Mouse (Mus musculus): ENCODE results near the gene Rad9a. TPM values are rescaled to one million over a fixed set of nuclear protein-coding genes. Genes with fewer than 3 reads are reported as not detected.

The Rad9a gene
- polyA plus RNA-seq, 2 experiments, result 14.3 to 20.8 TPM

DNA sequence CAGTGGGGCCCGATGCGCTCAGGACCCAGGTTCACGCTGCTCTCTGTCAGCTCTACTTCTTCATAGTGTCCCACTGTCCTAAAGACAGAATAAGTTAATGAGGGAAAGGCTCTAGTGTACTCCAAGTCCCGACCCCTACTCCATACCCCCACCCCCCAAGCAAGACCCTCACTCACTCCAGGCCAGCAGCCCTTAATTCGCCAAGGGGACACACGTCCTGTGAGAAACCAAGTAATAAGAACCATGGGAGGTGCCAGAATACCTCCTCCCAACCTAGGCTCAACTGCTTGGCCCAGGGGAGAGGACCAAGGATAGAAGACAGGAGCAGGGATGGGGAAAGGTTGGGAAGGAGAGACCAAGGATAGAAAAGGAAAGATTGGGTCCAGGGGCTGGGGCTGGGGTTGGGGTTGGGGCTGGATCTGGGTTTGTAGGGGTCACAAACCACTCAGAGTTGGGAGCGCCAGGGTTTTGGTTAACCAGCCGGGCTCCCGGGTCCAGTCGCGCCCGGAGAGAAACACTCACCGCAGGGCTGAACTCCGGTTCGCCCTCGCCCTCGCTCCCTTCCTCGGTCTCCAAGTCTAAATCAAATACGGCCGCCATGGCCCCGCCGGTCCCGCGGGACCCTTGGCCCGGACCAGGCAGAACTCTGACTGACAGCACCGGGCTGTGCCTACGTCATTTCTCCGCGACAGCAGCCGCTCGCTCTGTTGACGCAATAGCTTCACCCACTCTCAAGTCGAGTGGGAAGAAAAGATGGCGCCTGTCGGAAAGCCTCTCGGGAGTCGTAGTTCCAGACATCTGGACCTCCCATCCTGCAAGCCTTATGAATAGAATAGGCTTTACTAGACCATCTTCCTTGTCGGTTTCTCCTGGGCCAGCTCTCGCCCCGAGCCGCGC lies 38.6 kb downstream of the Rad9a start, which contains the start of gene Rps6kb2:
TSS of gene Rps6kb2 (minus strand) at position 709 of the 897 bp plus-strand sequence.
- 6% methylated on average over 42 of the region's 42 CpGs for WGBS (ENCODE audit: insufficient replicate concordance)
- peaks cover 8% of the 10 kb centered on the region for H3K36me3 ChIP-seq (replicated peaks; ENCODE audit: control insufficient read depth, insufficient read depth, low read depth)
- peak within 1 kb of the TSS; percentile 98 for H3K4me2 ChIP-seq (ENCODE audit: low read depth)

GRCm38 (mm10) chr19:4159049-4159448 lies 42.4 kb downstream of the Rad9a start:
- 87% methylated on average over 8 of the region's 8 CpGs for WGBS (ENCODE audit: insufficient replicate concordance)
- peaks cover 10% of the 10 kb centered on the region for H3K36me3 ChIP-seq (replicated peaks; ENCODE audit: control insufficient read depth, insufficient read depth, low read depth)

More for the DNA sequence above, 38.6 kb downstream of the Rad9a start, which contains the start of gene Rps6kb2:
- ATAC-seq (ENCODE audit: insufficient read depth) (peak; percentile 82), DNase-seq (ENCODE audit: low read depth in 3 of 3, low spot score in 3 of 3) (peak; percentile 89 to 94 (median 90))
- peak within 1 kb of the TSS; percentile 59 for H3K27ac ChIP-seq
- no peak for TF ChIP-seq CTCF (IDR thresholded peaks at IDR 0.05; ENCODE audit: low read depth)
- TF ChIP-seq EP300 (IDR thresholded peaks at IDR 0.05; ENCODE audit: low read depth), result no peak
- H3K9me3 ChIP-seq (ENCODE audit: control insufficient read depth, low read length), result no peaks in the 10 kb centered on the region
- peak within 1 kb of the TSS; percentile 93 for H3K9ac ChIP-seq (replicated peaks)
- peaks cover 12 to 14% of the 10 kb centered on the region in 2 experiments for H3K4me1 ChIP-seq (replicated peaks; ENCODE audit: control insufficient read depth in 2 of 2, insufficient read depth in 2 of 2, low read length in 1 of 2)
- H3K4me3 ChIP-seq (ENCODE audit: insufficient read depth in 1 of 2, low read depth in 2 of 2, low read length in 2 of 2), result peak within 1 kb of the TSS; percentile 87 to 90
- no peaks in the 10 kb centered on the region for H3K27me3 ChIP-seq (ENCODE audit: control insufficient read depth, insufficient read depth, low read length)

DNA sequence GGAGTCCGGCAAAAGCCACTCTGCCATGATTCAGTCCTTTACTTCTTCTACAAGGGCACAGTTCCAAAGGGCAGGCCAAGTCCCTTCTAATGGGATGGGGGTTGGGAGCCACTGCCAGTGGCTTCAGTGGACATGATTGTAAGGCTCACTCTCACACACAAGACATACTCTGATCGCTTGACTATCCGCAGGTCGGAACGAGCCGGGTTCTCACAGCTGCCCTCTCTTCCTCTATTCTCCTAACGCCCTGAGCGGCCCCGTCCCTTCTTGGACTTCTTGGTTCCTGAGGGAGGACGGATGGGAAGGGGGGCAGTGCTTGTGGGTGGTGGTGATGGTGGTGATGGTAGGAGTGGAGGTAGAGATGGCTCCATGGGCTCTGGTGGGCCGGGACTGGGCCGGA lies 44.7 kb downstream of the Rad9a start:
- peaks cover 0 to under 1% of the 10 kb centered on the region in 2 experiments; a peak in 3 of 4 replicates for H3K4me1 ChIP-seq (replicated peaks; ENCODE audit: control insufficient read depth in 2 of 2, insufficient read depth in 2 of 2, low read length in 1 of 2)
- no peaks in the 10 kb centered on the region for H3K27me3 ChIP-seq (ENCODE audit: control insufficient read depth, insufficient read depth, low read length)
- no peak overlapping the region for H3K27ac ChIP-seq
- no peak for DNase-seq (ENCODE audit: low read depth in 3 of 3, low spot score in 3 of 3)
- H3K36me3 ChIP-seq (replicated peaks; ENCODE audit: control insufficient read depth, insufficient read depth, low read depth), result peaks cover 10% of the 10 kb centered on the region
- TF ChIP-seq CTCF (IDR thresholded peaks at IDR 0.05; ENCODE audit: low read depth) (no peak), EP300 (IDR thresholded peaks at IDR 0.05; ENCODE audit: low read depth) (no peak)
- 83% methylated on average over 12 of the region's 12 CpGs for WGBS (ENCODE audit: insufficient replicate concordance)
- no peak for ATAC-seq (ENCODE audit: insufficient read depth)
- no peaks in the 10 kb centered on the region for H3K9me3 ChIP-seq (ENCODE audit: control insufficient read depth, low read length)
- no peak overlapping the region for H3K4me3 ChIP-seq (ENCODE audit: insufficient read depth in 1 of 2, low read depth in 2 of 2, low read length in 2 of 2)
- no peak overlapping the region for H3K4me2 ChIP-seq (ENCODE audit: low read depth)
- no peak overlapping the region for H3K9ac ChIP-seq (replicated peaks)

More at GRCm38 (mm10) chr19:4159049-4159448, 42.4 kb downstream of the Rad9a start:
- Histone ChIP-seq H3K27ac (no peak overlapping the region), H3K4me3 (ENCODE audit: insufficient read depth in 1 of 2, low read depth in 2 of 2, low read length in 2 of 2) (no peak overlapping the region), H3K27me3 (ENCODE audit: control insufficient read depth, insufficient read depth, low read length) (no peaks in the 10 kb centered on the region), H3K4me2 (ENCODE audit: low read depth) (no peak overlapping the region), H3K4me1 (replicated peaks; ENCODE audit: control insufficient read depth in 2 of 2, insufficient read depth in 2 of 2, low read length in 1 of 2) (peaks cover 9 to 11% of the 10 kb centered on the region in 2 experiments), H3K9ac (replicated peaks) (no peak overlapping the region), H3K9me3 (ENCODE audit: control insufficient read depth, low read length) (no peaks in the 10 kb centered on the region)
- TF ChIP-seq CTCF (IDR thresholded peaks at IDR 0.05; ENCODE audit: low read depth) (no peak), EP300 (IDR thresholded peaks at IDR 0.05; ENCODE audit: low read depth) (no peak)
- DNase-seq (ENCODE audit: low read depth in 3 of 3, low spot score in 3 of 3) (no peak), ATAC-seq (ENCODE audit: insufficient read depth) (no peak)

DNA sequence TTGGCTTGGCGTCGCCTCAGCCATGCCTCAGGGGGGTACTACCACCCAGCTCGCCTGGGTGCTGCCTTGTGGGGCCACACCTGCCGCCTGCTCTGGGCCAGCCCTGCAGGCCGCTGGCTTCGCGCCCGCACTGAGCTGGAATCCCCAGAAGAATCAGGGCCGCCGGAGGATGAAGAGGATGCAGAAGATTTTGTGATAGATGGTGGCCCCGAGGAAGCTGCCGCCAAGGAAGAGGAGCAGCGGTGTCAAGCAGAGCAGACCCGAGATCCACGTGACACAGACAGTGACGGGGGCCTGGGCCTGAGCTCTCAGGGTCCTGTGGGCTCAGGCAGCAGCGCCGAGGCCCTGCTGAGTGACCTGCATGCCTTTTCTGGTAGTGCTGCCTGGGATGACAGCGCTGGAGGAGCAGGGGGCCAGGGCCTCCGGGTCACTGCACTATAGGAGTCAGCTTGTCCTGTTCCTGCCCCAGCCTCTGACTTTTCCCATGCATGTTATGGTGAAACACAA lies 45.3 kb downstream of the Rad9a start:
- Histone ChIP-seq H3K36me3 (replicated peaks; ENCODE audit: control insufficient read depth, insufficient read depth, low read depth) (peaks cover 10% of the 10 kb centered on the region), H3K9ac (replicated peaks) (no peak overlapping the region), H3K27ac (no peak overlapping the region), H3K4me1 (replicated peaks; ENCODE audit: control insufficient read depth in 2 of 2, insufficient read depth in 2 of 2, low read length in 1 of 2) (no peaks in the 10 kb centered on the region; a peak in 2 of 4 replicates), H3K9me3 (ENCODE audit: control insufficient read depth, low read length) (no peaks in the 10 kb centered on the region), H3K4me3 (ENCODE audit: insufficient read depth in 1 of 2, low read depth in 2 of 2, low read length in 2 of 2) (no peak overlapping the region), H3K27me3 (ENCODE audit: control insufficient read depth, insufficient read depth, low read length) (no peaks in the 10 kb centered on the region), H3K4me2 (ENCODE audit: low read depth) (no peak overlapping the region)
- ATAC-seq (ENCODE audit: insufficient read depth) (no peak), DNase-seq (ENCODE audit: low read depth in 3 of 3, low spot score in 3 of 3) (no peak)
- no peak for TF ChIP-seq CTCF (IDR thresholded peaks at IDR 0.05; ENCODE audit: low read depth)
- no peak for TF ChIP-seq EP300 (IDR thresholded peaks at IDR 0.05; ENCODE audit: low read depth)
- 75% methylated on average over 20 of the region's 20 CpGs for WGBS (ENCODE audit: insufficient replicate concordance)
